Mouse (Mus musculus) megakaryocyte-erythroid progenitor cell, adult 5-6 weeks (primary cell): ENCODE data around the gene Racgap1. TPM values are rescaled to one million over a fixed set of nuclear protein-coding genes. Genes with fewer than 3 reads are reported as not detected.

ENCODE experiments used
- ATAC-seq: replicated peaks from 2 replicates; pipeline ENCODE4 v1.8.0; 2016; ENCODE audit warnings: mild to moderate bottlenecking, inconsistent platforms; ENCODE audit not compliant: severe bottlenecking, poor library complexity, low FRiP score, low TSS enrichment
- total RNA-seq, 2 experiments: library from RNA; stranded (forward) in 1 of 2; stranded (reverse) in 1 of 2; fragments of 200-1000, 215-1000 nt in 1 of 2; fragments of >200 nt in 1 of 2; fragmentation: Nextera tagmentation in 1 of 2; gene quantifications; 2 replicates each; pipeline ENCODE4 v1.2.3; 2014 to 2017

Racgap1 gene
- total RNA-seq, 2 experiments from 2014 or later = 45.9 to 62.5 TPM

- ATAC-seq = no peak
Observed at GRCm38 (mm10) chr15:99597596-99597995, 53.9 kb downstream of the Racgap1 start.

- ATAC-seq = no peak
Observed at GRCm38 (mm10) chr15:99596841-99597240, 54.6 kb downstream of the Racgap1 start.

- peak; percentile 75 for ATAC-seq
Observed at GRCm38 (mm10) chr15:99596056-99596687, 55.3 kb downstream of the Racgap1 start.

- ATAC-seq = no peak
Observed at GRCm38 (mm10) chr15:99594951-99595350, 56.5 kb downstream of the Racgap1 start.

GRCm38 (mm10) chr15:99592877-99593276, 58.6 kb downstream of the Racgap1 start:
- no peak for ATAC-seq

GRCm38 (mm10) chr15:99592177-99592576, 59.3 kb downstream of the Racgap1 start:
- no peak for ATAC-seq

- ATAC-seq = no peak
Observed at GRCm38 (mm10) chr15:99590429-99591084, 60.9 kb downstream of the Racgap1 start, which contains the start of gene Aqp5. TSS of gene Aqp5 (plus strand) at chr15:99590782.

GRCm38 (mm10) chr15:99589704-99590103, 61.8 kb downstream of the Racgap1 start:
- ATAC-seq = no peak

GRCm38 (mm10) chr15:99589237-99589636, 62.2 kb downstream of the Racgap1 start:
- ATAC-seq = no peak

- no peak for ATAC-seq
Observed at GRCm38 (mm10) chr15:99586525-99586924, 64.9 kb downstream of the Racgap1 start.

GRCm38 (mm10) chr15:99585741-99586140, 65.7 kb downstream of the Racgap1 start:
- no peak for ATAC-seq

- no peak for ATAC-seq
Observed at GRCm38 (mm10) chr15:99584407-99585202, 66.9 kb downstream of the Racgap1 start.

- no peak for ATAC-seq
Observed at GRCm38 (mm10) chr15:99583463-99584344, 67.8 kb downstream of the Racgap1 start.

GRCm38 (mm10) chr15:99578802-99579485, 72.5 kb downstream of the Racgap1 start, which contains the start of gene Aqp2:
TSS of gene Aqp2 (plus strand) at chr15:99579055.
- ATAC-seq = no peak

Other genes with a start within 250 kb of the Racgap1 start
- 1.6 and 16.0 TPM in 2 replicates for gene Nckap5l, start 193.9 kb downstream of the Racgap1 start, total RNA-seq (2014; fragmentation: Nextera tagmentation)
- gene Nckap5l, start 193.9 kb downstream of the Racgap1 start, total RNA-seq (2017) = 0.52 and 7.4 TPM in 2 replicates
- 6.5 and 11.4 TPM in 2 replicates for gene Bcdin3d, start 176.9 kb downstream of the Racgap1 start, total RNA-seq (2014; fragmentation: Nextera tagmentation)
- gene Bcdin3d, start 176.9 kb downstream of the Racgap1 start, total RNA-seq (2017) = 5.3 and 6.6 TPM in 2 replicates
- not detected in 2 replicates for gene Faim2, start 123.5 kb downstream of the Racgap1 start, total RNA-seq (2014; fragmentation: Nextera tagmentation)
- gene Faim2, start 123.5 kb downstream of the Racgap1 start, total RNA-seq (2017) = not detected in 2 replicates
- not detected in 2 replicates for gene Aqp2, start 72.6 kb downstream of the Racgap1 start, total RNA-seq (2014; fragmentation: Nextera tagmentation)
- gene Aqp2, start 72.6 kb downstream of the Racgap1 start, total RNA-seq (2017) = not detected in 2 replicates
- not detected in 2 replicates for gene Aqp5, start 60.9 kb downstream of the Racgap1 start, total RNA-seq (2014; fragmentation: Nextera tagmentation)
- not detected in 2 replicates for gene Aqp5, start 60.9 kb downstream of the Racgap1 start, total RNA-seq (2017)
- gene Aqp6, start 50.3 kb downstream of the Racgap1 start, total RNA-seq (2014; fragmentation: Nextera tagmentation) = not detected in 2 replicates
- not detected in 2 replicates for gene Aqp6, start 50.3 kb downstream of the Racgap1 start, total RNA-seq (2017)
- gene Asic1, start 18.7 kb upstream of the Racgap1 start, total RNA-seq (2014; fragmentation: Nextera tagmentation) = not detected in 2 replicates
- gene Asic1, start 18.7 kb upstream of the Racgap1 start, total RNA-seq (2017) = 0.33 TPM in 1 of 2 replicates, not detected in the other
- gene Smarcd1, start 50.5 kb upstream of the Racgap1 start, total RNA-seq (2014; fragmentation: Nextera tagmentation) = 29.2 and 37.5 TPM in 2 replicates
- 10.5 and 28.6 TPM in 2 replicates for gene Smarcd1, start 50.5 kb upstream of the Racgap1 start, total RNA-seq (2017)
- not detected in 2 replicates for gene Gm17349, start 53.8 kb upstream of the Racgap1 start, total RNA-seq (2014; fragmentation: Nextera tagmentation)
- not detected in 2 replicates for gene Gm17349, start 53.8 kb upstream of the Racgap1 start, total RNA-seq (2017)
- 0.49 TPM in 1 of 2 replicates, not detected in the other for gene Gpd1, start 65.9 kb upstream of the Racgap1 start, total RNA-seq (2014; fragmentation: Nextera tagmentation)
- 0.23 TPM in 1 of 2 replicates, not detected in the other for gene Gpd1, start 65.9 kb upstream of the Racgap1 start, total RNA-seq (2017)
- gene Cox14, start 74.0 kb upstream of the Racgap1 start, total RNA-seq (2014; fragmentation: Nextera tagmentation) = 60.9 and 68.1 TPM in 2 replicates
- gene Cox14, start 74.0 kb upstream of the Racgap1 start, total RNA-seq (2017) = 17.2 and 30.4 TPM in 2 replicates
- 2.4 and 7.2 TPM in 2 replicates for gene Cers5, start 121.2 kb upstream of the Racgap1 start, total RNA-seq (2014; fragmentation: Nextera tagmentation)
- 2.2 and 8.3 TPM in 2 replicates for gene Cers5, start 121.2 kb upstream of the Racgap1 start, total RNA-seq (2017)
- gene Lima1, start 223.8 kb upstream of the Racgap1 start, total RNA-seq (2014; fragmentation: Nextera tagmentation) = 0.09 TPM in 1 of 2 replicates, not detected in the other
- gene Lima1, start 223.8 kb upstream of the Racgap1 start, total RNA-seq (2017) = 0.11 TPM in 1 of 2 replicates, not detected in the other